Mouse (Mus musculus): ENCODE data around the gene Nme9. TPM values are rescaled to one million over a fixed set of nuclear protein-coding genes. Genes with fewer than 3 reads are reported as not detected.

Gene Nme9
- polyA plus RNA-seq, 1 experiment from 2014 or later, result 0.46 TPM

- Histone ChIP-seq H3K4me1 (replicated peaks; ENCODE audit: control insufficient read depth, insufficient read depth, low read length) (no peaks in the 10 kb centered on the region; the same call in 1 of the 2 replicates), H3K4me2 (replicated peaks; ENCODE audit: low read depth) (no peak overlapping the region), H3K27me3 (replicated peaks; ENCODE audit: control insufficient read depth, insufficient read depth, low read length) (no peaks in the 10 kb centered on the region), H3K4me3 (ENCODE audit: low read depth, low read length) (no peak overlapping the region), H3K27ac (ENCODE audit: low read depth, low read length) (no peak overlapping the region), H3K9me3 (ENCODE audit: control insufficient read depth) (no peaks in the 10 kb centered on the region), H3K36me3 (ENCODE audit: control insufficient read depth, insufficient read depth) (no peaks in the 10 kb centered on the region), H3K9ac (ENCODE audit: low read depth, low read length) (no peak overlapping the region)
- WGBS, result 78% methylated on average over 5 of the region's 5 CpGs
- no peak for ATAC-seq
- no peak for TF ChIP-seq CTCF (IDR thresholded peaks at IDR 0.05; ENCODE audit: low read depth)
Observed at GRCm38 (mm10) chr9:99418377-99418776, 32.9 kb upstream of the Nme9 start.

- no peak for ATAC-seq
- Histone ChIP-seq H3K4me3 (ENCODE audit: low read depth, low read length) (no peak overlapping the region), H3K9me3 (ENCODE audit: control insufficient read depth) (no peaks in the 10 kb centered on the region), H3K27me3 (replicated peaks; ENCODE audit: control insufficient read depth, insufficient read depth, low read length) (no peaks in the 10 kb centered on the region), H3K4me2 (replicated peaks; ENCODE audit: low read depth) (no peak overlapping the region), H3K4me1 (replicated peaks; ENCODE audit: control insufficient read depth, insufficient read depth, low read length) (peaks cover 4% of the 10 kb centered on the region; the same call in 1 of the 2 replicates), H3K27ac (ENCODE audit: low read depth, low read length) (no peak overlapping the region), H3K9ac (ENCODE audit: low read depth, low read length) (no peak overlapping the region), H3K36me3 (ENCODE audit: control insufficient read depth, insufficient read depth) (no peaks in the 10 kb centered on the region)
- WGBS, result 73% methylated on average over 8 of the region's 8 CpGs
- TF ChIP-seq CTCF (IDR thresholded peaks at IDR 0.05; ENCODE audit: low read depth), result no peak
Observed at GRCm38 (mm10) chr9:99419951-99420701, 31.1 kb upstream of the Nme9 start.

- H3K27ac ChIP-seq (ENCODE audit: low read depth, low read length), result no peak overlapping the region
- no peak for TF ChIP-seq CTCF (IDR thresholded peaks at IDR 0.05; ENCODE audit: low read depth)
- WGBS, result 85% methylated on average over 3 of the region's 3 CpGs
Observed at GRCm38 (mm10) chr9:99421914-99422313, 29.4 kb upstream of the Nme9 start.

GRCm38 (mm10) chr9:99423692-99424573, 27.3 kb upstream of the Nme9 start:
- Histone ChIP-seq H3K4me2 (replicated peaks; ENCODE audit: low read depth) (no peak overlapping the region; the same call in 1 of the 2 replicates), H3K9ac (ENCODE audit: low read depth, low read length) (no peak overlapping the region), H3K36me3 (ENCODE audit: control insufficient read depth, insufficient read depth) (no peaks in the 10 kb centered on the region), H3K4me1 (replicated peaks; ENCODE audit: control insufficient read depth, insufficient read depth, low read length) (0 out of 2 replicates have a peak, but pooled peaks cover 8% of the 10 kb centered on the region), H3K9me3 (ENCODE audit: control insufficient read depth) (no peaks in the 10 kb centered on the region), H3K4me3 (ENCODE audit: low read depth, low read length) (no peak overlapping the region), H3K27me3 (replicated peaks; ENCODE audit: control insufficient read depth, insufficient read depth, low read length) (no peaks in the 10 kb centered on the region), H3K27ac (ENCODE audit: low read depth, low read length) (no peak overlapping the region)
- 46% methylated on average over 9 of the region's 9 CpGs for WGBS
- TF ChIP-seq CTCF (IDR thresholded peaks at IDR 0.05; ENCODE audit: low read depth), result no peak
- peak; percentile 73 for ATAC-seq

More at GRCm38 (mm10) chr9:99421914-99422313, 29.4 kb upstream of the Nme9 start:
- Histone ChIP-seq H3K36me3 (ENCODE audit: control insufficient read depth, insufficient read depth) (no peaks in the 10 kb centered on the region), H3K4me3 (ENCODE audit: low read depth, low read length) (no peak overlapping the region), H3K9ac (ENCODE audit: low read depth, low read length) (no peak overlapping the region), H3K9me3 (ENCODE audit: control insufficient read depth) (no peaks in the 10 kb centered on the region), H3K27me3 (replicated peaks; ENCODE audit: control insufficient read depth, insufficient read depth, low read length) (no peaks in the 10 kb centered on the region), H3K4me1 (replicated peaks; ENCODE audit: control insufficient read depth, insufficient read depth, low read length) (0 out of 2 replicates have a peak, but pooled peaks cover 8% of the 10 kb centered on the region), H3K4me2 (replicated peaks; ENCODE audit: low read depth) (no peak overlapping the region)
- no peak for ATAC-seq

GRCm38 (mm10) chr9:99424574-99424863, 26.8 kb upstream of the Nme9 start:
- H3K4me1 ChIP-seq (replicated peaks; ENCODE audit: control insufficient read depth, insufficient read depth, low read length), result 0 out of 2 replicates have a peak, but pooled peaks cover 8% of the 10 kb centered on the region
- no peaks in the 10 kb centered on the region for H3K36me3 ChIP-seq (ENCODE audit: control insufficient read depth, insufficient read depth)
- ATAC-seq, result no peak
- no peaks in the 10 kb centered on the region for H3K9me3 ChIP-seq (ENCODE audit: control insufficient read depth)
- H3K4me3 ChIP-seq (ENCODE audit: low read depth, low read length), result no peak overlapping the region
- 52% methylated on average over 4 of the region's 4 CpGs for WGBS
- H3K27ac ChIP-seq (ENCODE audit: low read depth, low read length), result no peak overlapping the region
- H3K4me2 ChIP-seq (replicated peaks; ENCODE audit: low read depth), result no peak overlapping the region
- no peak overlapping the region for H3K9ac ChIP-seq (ENCODE audit: low read depth, low read length)
- TF ChIP-seq CTCF (IDR thresholded peaks at IDR 0.05; ENCODE audit: low read depth), result no peak
- no peaks in the 10 kb centered on the region for H3K27me3 ChIP-seq (replicated peaks; ENCODE audit: control insufficient read depth, insufficient read depth, low read length)

- no peaks in the 10 kb centered on the region for H3K27me3 ChIP-seq (replicated peaks; ENCODE audit: control insufficient read depth, insufficient read depth, low read length)
- H3K4me2 ChIP-seq (replicated peaks; ENCODE audit: low read depth), result no peak overlapping the region
- no peak overlapping the region for H3K9ac ChIP-seq (ENCODE audit: low read depth, low read length)
- H3K4me1 ChIP-seq (replicated peaks; ENCODE audit: control insufficient read depth, insufficient read depth, low read length), result 0 out of 2 replicates have a peak, but pooled peaks cover 8% of the 10 kb centered on the region
- no peak overlapping the region for H3K4me3 ChIP-seq (ENCODE audit: low read depth, low read length)
- H3K27ac ChIP-seq (ENCODE audit: low read depth, low read length), result no peak overlapping the region
- no peaks in the 10 kb centered on the region for H3K36me3 ChIP-seq (ENCODE audit: control insufficient read depth, insufficient read depth)
- 39% methylated on average over 9 of the region's 9 CpGs for WGBS
- H3K9me3 ChIP-seq (ENCODE audit: control insufficient read depth), result no peaks in the 10 kb centered on the region
- no peak for TF ChIP-seq CTCF (IDR thresholded peaks at IDR 0.05; ENCODE audit: low read depth)
- no peak for ATAC-seq
Observed at GRCm38 (mm10) chr9:99425262-99425661, 26.0 kb upstream of the Nme9 start.
